Mouse (Mus musculus) liver, embryonic 14.5 days (tissue): ENCODE measurements around the gene Foxp2.

Experiments used
- CTCF ChIP-seq: IDR thresholded peaks from 2 replicates; pipeline ENCODE4 v1.5.1; 2016; ENCODE audit warnings: antibody characterized with exemption, low read depth, control low read depth
- EP300 ChIP-seq: IDR thresholded peaks from 2 replicates; pipeline ENCODE4 v1.6.1; 2016; ENCODE audit warnings: antibody characterized with exemption, low read depth

GRCm38 (mm10) chr6:15101548-15101947, 200.4 kb downstream of the Foxp2 start:
- TF ChIP-seq CTCF (no peak), EP300 (no peak)
